8 mouse cellular contexts compared by ENCODE assay signal in the genomic region with DNA sequence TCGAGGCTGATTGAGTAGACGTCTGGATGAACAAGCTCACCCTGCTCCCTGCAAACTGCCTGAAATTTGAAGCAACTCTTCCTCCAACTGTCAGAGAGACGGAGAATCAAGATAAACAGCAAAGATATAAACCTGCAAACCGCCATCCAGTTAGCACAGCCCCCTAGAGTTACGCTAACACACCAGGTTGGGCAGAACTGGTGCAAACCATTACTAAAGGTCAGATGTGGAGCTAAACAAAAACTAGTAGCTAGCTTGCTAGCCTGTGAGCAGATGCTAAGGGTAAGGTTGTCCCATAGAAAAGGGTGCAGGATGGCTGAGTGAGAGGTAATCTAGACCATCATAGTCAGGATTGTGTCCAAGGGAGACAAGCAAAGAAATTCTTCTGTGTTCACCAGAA.
"Had no signal": no experiment of that assay in that cellular context is flagged by ENCODE, and none has a peak within 500 bp of the region (broad histone marks: within the 10 kb centered on the region; RNA-seq: fewer than 3 reads in every experiment).

No protein-coding gene starts in this region.

- H3K4me3 ChIP-seq: kidney, embryonic 15.5 days; limb, embryonic 12.5 days; midbrain, embryonic 15.5 days had no signal

- DNase-seq: layer of hippocampus, adult 9-11 months; layer of hippocampus, postnatal 36 days had no signal

- H3K9ac ChIP-seq: kidney, embryonic 15.5 days; limb, embryonic 12.5 days; liver, embryonic 14.5 days; midbrain, embryonic 15.5 days had no signal

- H3K4me2 ChIP-seq: kidney, embryonic 15.5 days; limb, embryonic 12.5 days; midbrain, embryonic 15.5 days had no signal

- H3K36me3 ChIP-seq: kidney, embryonic 15.5 days; limb, embryonic 12.5 days; midbrain, embryonic 15.5 days had no signal

- H3K4me1 ChIP-seq: limb, embryonic 12.5 days had no signal

- H3K9me3 ChIP-seq: kidney, embryonic 15.5 days; limb, embryonic 12.5 days; midbrain, embryonic 15.5 days had no signal

- H3K27ac ChIP-seq: kidney, embryonic 15.5 days; limb, embryonic 12.5 days; liver, embryonic 14.5 days; midbrain, embryonic 15.5 days; stomach, postnatal 0 days had no signal

- ATAC-seq: intestine, postnatal 0 days; midbrain, embryonic 15.5 days had no signal
